Mouse (Mus musculus) fat pad, adult 2 months (tissue): ENCODE measurements around the gene Vasn.

Experiments
- DNase-seq: peaks from one replicate; pipeline ENCODE4 v3.0.0-alpha.2; 2011; ENCODE audit warnings: low read depth, low spot score; ENCODE audit errors: extremely low read depth

Vasn gene

DNA sequence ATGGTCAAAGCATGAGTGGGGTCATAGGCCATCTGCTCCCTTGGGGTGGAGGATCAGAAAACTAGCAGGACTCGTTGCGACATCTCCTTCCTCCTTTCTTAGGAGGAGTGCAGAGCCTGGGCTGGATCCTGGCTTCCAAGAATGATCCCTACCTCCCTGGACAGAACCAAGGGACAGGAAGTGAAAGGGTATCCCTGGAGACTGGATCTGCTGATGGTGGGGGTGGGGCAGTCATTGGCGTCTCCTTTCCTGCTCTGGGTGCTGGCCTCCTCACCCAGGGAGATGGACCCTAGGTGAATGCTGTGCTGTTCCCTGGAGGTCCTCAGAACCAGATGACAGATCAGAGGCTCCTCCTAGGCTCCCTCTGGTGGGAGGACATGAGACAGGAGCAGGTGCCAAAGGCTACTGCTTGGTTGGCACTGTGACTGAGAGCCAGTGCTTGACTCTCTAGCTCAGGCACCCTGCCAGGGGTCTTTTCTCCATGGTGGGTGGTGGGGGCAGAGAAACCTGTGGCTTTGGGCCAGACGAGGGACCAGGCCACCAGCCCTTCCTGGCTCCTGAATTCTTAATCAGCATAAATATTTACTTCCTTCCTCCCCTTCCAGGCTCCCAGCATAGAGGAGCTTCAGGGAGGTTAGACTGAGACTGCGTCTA is 33.2 kb upstream of the Vasn start:
- no peak for DNase-seq

GRCm38 (mm10) chr16:4607818-4608531 is 31.8 kb upstream of the Vasn start:
- no peak for DNase-seq

DNA sequence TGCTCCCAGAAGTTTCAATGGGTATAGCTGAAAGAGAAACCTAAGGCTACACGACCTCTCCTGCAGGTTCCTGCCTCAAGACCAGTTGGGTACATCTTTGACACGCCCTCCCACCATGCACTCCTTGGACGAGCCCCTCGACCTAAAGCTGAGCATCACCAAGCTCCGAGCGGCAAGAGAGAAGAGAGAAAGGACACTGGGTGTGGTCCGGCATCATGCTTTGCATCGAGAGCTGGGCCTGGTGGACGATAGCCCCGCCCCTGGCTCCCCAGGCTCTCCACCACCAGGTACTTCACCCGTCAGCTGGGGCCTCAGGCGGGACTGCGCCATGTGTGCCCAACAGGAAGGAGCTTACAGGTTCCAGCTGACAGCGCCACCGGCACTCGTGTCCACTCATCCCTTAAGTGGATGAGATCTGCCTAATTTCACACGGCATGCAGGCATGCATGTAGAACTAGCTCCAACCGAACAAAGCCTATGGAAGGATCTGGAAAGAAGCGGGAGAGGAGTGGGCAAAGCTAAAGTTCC is 31.1 kb upstream of the Vasn start:
- DNase-seq = no peak

DNA sequence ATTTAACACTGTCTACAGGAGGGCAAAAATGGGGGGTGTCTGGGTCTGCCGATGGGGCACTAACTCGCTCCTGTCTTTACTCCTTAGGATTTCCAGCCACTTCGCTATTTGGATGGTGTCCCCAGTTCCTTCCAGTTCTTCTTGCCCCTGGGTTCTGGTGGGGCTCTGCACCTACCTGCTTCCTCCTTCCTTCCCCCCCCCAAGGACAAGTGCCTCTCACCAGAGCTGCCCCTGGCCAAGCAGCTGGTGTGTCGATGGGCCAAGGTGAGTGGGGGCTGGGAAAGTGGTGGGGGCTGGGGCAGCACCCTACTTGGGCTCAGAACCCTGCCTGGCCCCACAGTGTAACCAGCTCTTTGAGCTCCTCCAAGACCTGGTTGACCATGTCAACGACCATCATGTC is 28.5 kb upstream of the Vasn start:
- DNase-seq = no peak

- no peak for DNase-seq
Observed at GRCm38 (mm10) chr16:4611676-4612075, 28.1 kb upstream of the Vasn start.

DNA sequence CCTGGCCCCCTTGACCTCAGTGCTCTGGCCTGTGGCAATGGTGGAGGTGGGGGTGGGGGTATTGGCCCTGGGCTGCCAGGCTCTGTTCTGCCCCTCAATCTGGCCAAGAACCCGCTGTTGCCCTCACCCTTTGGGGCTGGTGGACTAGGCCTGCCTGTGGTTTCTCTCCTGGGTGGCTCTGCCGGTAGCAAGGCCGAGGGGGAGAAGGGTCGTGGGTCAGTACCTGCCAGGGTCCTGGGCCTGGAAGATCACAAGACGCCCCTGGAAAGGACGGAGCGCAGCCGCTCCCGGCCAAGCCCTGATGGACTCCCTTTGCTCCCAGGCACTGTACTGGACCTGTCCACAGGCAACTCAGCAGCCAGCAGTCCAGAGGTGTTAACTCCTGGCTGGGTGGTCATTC is 26.0 kb upstream of the Vasn start:
- DNase-seq = no peak

DNA sequence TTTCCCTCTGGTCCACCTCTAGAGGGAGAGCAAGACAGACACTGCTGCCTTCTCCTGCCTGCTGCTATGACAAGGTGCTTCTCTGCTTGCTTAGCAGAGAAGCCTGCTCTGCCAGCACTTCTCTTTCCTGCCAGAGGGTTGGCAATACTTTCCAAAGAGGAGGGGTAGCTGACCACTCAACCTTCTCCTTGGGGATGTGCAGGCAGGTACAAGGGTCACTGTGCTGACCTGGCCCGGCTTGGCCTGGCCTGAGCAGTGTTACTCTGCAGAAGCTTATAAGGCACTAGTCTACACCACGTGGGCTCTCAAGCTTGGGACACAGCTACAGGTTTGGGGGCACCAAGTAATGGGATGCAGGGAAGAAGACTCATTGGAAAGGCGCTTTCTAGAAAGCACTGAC is 25.1 kb upstream of the Vasn start:
- DNase-seq = no peak

DNA sequence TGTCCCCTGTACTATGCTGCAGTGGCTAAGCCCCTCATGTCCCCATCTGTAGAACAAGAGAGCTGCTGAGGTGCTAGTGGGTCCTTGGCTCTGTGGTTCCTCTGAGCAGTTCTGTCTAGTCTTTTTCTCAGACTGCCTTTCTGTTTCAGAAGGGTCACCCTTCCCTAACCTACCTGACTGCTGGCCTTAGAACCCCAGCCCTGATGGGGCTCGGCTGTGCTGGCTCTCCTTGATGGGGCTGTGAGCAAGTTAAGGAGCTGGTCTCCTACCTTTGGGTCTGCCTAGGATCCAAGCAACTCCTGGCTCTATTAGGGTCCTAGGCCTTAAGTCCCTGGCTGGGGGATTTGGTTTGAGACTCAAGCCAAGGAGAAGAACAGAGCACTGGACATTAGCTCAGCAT is 24.4 kb upstream of the Vasn start:
- no peak for DNase-seq

GRCm38 (mm10) chr16:4616829-4617228 is 22.9 kb upstream of the Vasn start:
- no peak for DNase-seq

- no peak for DNase-seq
Observed at GRCm38 (mm10) chr16:4624074-4624473, 15.7 kb upstream of the Vasn start.

GRCm38 (mm10) chr16:4624481-4625110 is 15.1 kb upstream of the Vasn start, which contains the start of gene Pam16:
Pam16 (minus strand) TSS chr16:4624988.
- DNase-seq = no peak

- DNase-seq = no peak
Observed at GRCm38 (mm10) chr16:4627105-4627504, 12.6 kb upstream of the Vasn start.

DNA sequence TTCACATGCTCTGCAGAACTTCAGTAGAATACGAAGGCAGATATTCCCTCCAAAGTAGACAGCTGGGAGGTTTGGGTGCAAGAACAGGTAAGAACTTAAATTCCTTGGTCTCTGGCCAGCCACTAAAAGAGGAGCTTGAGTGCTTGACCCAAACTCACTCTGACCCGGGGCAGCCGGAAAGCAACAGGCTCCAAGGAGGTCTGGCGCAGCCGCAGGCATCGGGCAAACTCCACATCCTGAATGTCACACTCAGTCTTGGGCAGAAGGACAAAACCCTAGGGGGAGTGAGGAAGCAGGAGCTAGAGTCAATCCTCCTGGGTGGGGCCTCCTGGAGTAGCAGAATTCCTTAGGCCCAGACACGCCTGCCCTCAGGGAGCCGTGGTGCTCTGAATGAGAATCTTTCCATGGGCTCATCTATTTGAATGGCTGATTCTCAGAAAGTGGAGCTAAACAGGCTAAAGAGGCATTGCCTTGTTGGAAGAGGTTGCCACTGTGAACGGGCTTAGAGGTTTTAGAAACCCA is 10.8 kb upstream of the Vasn start:
- DNase-seq = no peak

DNA sequence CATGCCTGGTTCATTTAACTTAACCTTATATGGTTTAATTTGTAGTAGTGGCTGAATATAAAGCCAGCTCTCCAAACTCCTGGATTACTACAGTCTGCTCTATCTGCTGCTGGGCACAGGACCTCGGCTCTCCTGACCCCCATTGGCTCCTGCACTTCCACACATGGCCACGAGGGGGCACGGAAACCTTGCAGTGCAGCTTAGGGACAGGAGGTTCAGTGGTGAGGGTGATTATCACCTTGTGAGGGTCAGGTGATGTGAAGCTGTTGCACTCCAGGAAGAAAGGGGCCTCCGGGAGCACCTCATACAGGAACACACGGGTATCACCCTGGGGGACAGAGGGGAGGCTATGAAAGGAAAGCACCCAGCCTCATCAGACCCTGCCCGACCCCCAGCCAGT is 9.8 kb upstream of the Vasn start:
- DNase-seq = no peak

- DNase-seq = no peak
Observed at GRCm38 (mm10) chr16:4632050-4632449, 7.7 kb upstream of the Vasn start.

GRCm38 (mm10) chr16:4633661-4634060 is 6.1 kb upstream of the Vasn start:
- DNase-seq = no peak

GRCm38 (mm10) chr16:4634681-4635080 is 5.1 kb upstream of the Vasn start:
- no peak for DNase-seq

DNA sequence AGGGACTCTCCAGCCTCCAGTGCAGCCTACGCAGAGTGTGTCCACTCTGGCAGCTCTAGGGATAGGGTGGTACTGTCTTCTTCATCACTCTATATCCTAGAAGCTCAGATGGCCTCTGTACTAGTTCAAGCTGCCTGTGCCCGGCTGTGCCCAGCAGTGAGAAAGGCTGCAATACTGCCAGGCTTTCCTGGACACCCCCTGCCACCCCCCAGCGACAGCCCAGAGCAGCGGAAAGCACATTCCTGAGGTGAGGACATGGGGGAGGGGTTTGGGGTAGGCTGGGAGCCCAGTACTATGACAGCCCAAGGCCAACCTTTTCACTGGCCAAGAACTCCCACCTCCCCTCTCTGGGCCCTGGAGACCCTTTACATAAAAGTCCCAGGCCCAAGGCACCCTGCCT is 4.0 kb upstream of the Vasn start:
- DNase-seq = no peak

DNA sequence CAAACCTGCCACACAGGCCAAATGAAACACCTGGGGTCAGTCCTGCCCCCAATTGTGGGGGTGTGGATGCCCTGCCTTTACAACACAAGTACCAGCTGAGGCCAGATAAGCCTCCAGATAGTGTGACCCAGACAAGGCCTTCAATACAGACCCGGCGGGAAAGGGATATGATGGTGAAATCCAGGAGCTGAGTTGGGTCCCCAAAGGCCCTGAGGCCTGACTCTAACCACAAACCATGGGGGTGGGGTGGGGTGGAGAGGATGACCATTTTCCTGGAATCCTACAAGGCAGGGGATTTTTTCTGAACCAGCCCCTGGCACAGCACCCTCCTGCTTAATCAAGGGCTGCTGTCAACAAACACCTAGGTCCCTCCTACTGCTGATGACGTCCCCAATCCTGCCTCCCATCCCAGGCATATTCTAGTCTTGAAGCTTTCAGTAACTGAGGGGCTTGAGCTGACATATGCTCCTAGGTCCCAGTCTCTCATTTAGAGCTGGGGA is 800 bp upstream of the Vasn start:
- no peak for DNase-seq

GRCm38 (mm10) chr16:4640267-4641005 is 695 bp downstream of the Vasn start:
- peak; percentile 91 for DNase-seq
